Mouse (Mus musculus) stomach, embryonic 15.5 days (tissue): Measurements from ENCODE around the gene Uhrf2. TPM values are rescaled to one million over a fixed set of nuclear protein-coding genes. Genes with fewer than 3 reads are reported as not detected.

Source experiments
- polyA plus RNA-seq: library from polyadenylated mRNA; unstranded; fragments of >200 nt; fragmentation: Nextera tagmentation; extraction: Ambion mirVana; gene quantifications from 2 replicates; pipeline ENCODE4 v1.2.1, GENCODE M21; 2015

Gene Uhrf2
- polyA plus RNA-seq, 1 experiment from 2014 or later = 64.9 TPM

Other genes starting within 250 kb of the Uhrf2 start
- gene 9930021J03Rik, start 224.5 kb upstream of the Uhrf2 start, polyA plus RNA-seq = 4.7 and 5.2 TPM in 2 replicates
- 14.4 and 15.7 TPM in 2 replicates for gene Ranbp6, start 217.5 kb upstream of the Uhrf2 start, polyA plus RNA-seq
- 13.9 and 14.7 TPM in 2 replicates for gene Il33, start 105.4 kb upstream of the Uhrf2 start, polyA plus RNA-seq
- not detected in 2 replicates for gene Trpd52l3, start 26.7 kb upstream of the Uhrf2 start, polyA plus RNA-seq
- 4.7 and 5.3 TPM in 2 replicates for gene Gldc, start 144.9 kb downstream of the Uhrf2 start, polyA plus RNA-seq
- gene Mbl2, start 202.4 kb downstream of the Uhrf2 start, polyA plus RNA-seq = 0.12 TPM in 1 of 2 replicates, not detected in the other